Mouse (Mus musculus): ENCODE data around the gene Lmln. TPM values are rescaled to one million over a fixed set of nuclear protein-coding genes. Genes with fewer than 3 reads are reported as not detected.

The Lmln gene
- polyA plus RNA-seq, 1 experiment from 2014 or later: 4.5 TPM

DNA sequence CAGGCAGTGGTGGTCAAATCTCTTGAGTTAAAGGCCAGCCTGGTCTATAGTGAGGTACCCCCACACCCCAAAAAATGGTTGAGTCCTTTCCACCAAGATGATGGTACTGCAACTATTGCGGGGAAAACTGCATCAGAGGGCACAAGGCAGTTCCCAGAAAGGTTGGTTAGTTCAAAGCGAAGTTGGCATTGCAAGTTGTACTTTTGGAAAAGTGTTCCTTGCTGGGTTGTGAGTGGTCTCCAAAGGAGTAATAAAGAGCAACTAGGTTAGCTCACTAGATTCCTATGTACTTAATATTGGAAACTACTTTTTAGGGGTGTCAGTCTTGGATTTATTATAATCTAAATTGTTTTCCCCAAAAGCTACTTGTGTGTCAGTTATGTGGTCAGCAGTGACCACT is 1.4 kb upstream of the Lmln start:
- H3K36me3 ChIP-seq (replicated peaks): peaks cover 46% of the 10 kb centered on the region
- H3K9me3 ChIP-seq: no peaks in the 10 kb centered on the region
- no peak for DNase-seq (ENCODE audit: extremely low spot score, low spot score)
- H3K4me3 ChIP-seq: no peak overlapping the region
- 72% methylated on average over 2 of the region's 2 CpGs for WGBS
- H3K4me1 ChIP-seq: peaks cover 58% of the 10 kb centered on the region
- no peak overlapping the region for H3K27ac ChIP-seq
- no peaks in the 10 kb centered on the region for H3K27me3 ChIP-seq (ENCODE audit: poor library complexity, severe bottlenecking)

DNA sequence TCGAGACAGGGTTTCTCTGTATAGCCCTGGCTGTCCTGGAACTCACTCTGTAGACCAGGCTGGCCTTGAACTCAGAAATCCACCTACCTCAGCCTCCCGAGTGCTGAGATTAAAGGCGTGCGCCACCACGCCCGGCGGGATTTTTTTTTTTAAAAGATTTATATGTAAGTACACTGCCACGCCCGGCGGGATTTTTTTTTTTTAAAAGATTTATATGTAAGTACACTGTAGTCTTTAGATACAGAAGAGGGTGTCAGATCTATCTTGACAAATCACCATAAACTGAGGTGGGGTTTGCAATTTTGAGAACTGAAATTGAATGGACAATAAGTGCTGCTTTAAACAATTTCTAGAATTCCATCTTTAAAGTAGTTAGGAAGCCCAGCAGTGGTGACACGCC is 921 bp upstream of the Lmln start:
- H3K9me3 ChIP-seq: no peaks in the 10 kb centered on the region
- H3K36me3 ChIP-seq (replicated peaks): peaks cover 50% of the 10 kb centered on the region
- no peaks in the 10 kb centered on the region for H3K27me3 ChIP-seq (ENCODE audit: poor library complexity, severe bottlenecking)
- H3K4me3 ChIP-seq: peak overlapping the region; percentile 80; the same call in 1 of the 2 replicates
- WGBS: 48% methylated on average over 11 of the region's 11 CpGs
- no peak overlapping the region for H3K27ac ChIP-seq
- no peak for DNase-seq (ENCODE audit: extremely low spot score, low spot score)
- peaks cover 58% of the 10 kb centered on the region for H3K4me1 ChIP-seq

DNA sequence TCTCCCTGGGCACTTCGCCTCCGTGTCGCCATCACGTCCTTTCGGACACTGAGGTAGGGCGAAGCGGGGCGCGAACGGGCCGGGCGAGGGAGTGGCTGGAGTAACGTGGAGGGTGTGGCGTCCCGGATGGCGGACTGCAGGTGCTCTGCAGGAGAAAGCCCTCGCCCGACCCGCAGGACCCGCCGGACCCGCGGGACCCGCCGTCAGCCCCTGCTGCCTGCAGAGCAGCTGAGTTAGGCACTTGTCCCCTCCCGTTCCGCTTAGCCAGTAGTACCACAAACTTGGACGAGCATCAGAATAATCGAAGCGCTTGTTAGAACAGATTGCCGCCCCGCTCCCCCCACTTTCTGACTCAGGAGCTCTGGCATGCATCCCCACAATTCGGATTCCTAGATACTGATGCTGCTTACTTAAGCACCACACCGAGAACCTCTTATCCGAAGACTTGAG is 386 bp downstream of the Lmln start:
- H3K4me3 ChIP-seq: peak overlapping the region; percentile 80
- peaks cover 55% of the 10 kb centered on the region for H3K4me1 ChIP-seq
- H3K27ac ChIP-seq: peak overlapping the region; percentile 94
- no peaks in the 10 kb centered on the region for H3K27me3 ChIP-seq (ENCODE audit: poor library complexity, severe bottlenecking)
- no peak for DNase-seq (ENCODE audit: extremely low spot score, low spot score)
- H3K36me3 ChIP-seq (replicated peaks): peaks cover 60% of the 10 kb centered on the region
- no peaks in the 10 kb centered on the region for H3K9me3 ChIP-seq
- under 1% methylated on average over 35 of the region's 35 CpGs for WGBS

DNA sequence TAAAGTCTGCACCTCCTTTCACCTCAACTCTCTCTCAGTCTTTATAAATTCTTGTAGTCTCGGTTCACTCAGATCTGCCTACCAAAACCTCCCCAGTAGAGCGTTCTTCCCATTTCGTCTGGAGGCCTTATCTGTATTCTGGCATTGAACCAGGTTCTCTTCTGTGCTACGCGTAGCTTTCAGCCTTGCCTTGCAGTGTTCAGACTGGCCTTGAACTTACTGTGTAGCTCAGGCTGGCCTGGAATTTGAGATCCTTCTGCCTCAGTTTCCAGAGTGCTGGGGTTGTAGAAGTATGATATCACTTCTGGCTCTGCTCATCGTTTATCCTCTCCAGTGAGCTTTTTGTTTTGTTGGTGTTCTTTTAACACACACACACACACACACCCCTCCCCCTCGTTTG is 946 bp downstream of the Lmln start:
- WGBS: 35% methylated on average over 7 of the region's 7 CpGs
- peak; percentile 16 for DNase-seq (ENCODE audit: extremely low spot score, low spot score)
- Histone ChIP-seq H3K36me3 (replicated peaks) (peaks cover 60% of the 10 kb centered on the region), H3K9me3 (no peaks in the 10 kb centered on the region), H3K4me3 (peak overlapping the region; percentile 80), H3K27me3 (ENCODE audit: poor library complexity, severe bottlenecking) (no peaks in the 10 kb centered on the region), H3K4me1 (peaks cover 49% of the 10 kb centered on the region), H3K27ac (peak overlapping the region; percentile 94)

DNA sequence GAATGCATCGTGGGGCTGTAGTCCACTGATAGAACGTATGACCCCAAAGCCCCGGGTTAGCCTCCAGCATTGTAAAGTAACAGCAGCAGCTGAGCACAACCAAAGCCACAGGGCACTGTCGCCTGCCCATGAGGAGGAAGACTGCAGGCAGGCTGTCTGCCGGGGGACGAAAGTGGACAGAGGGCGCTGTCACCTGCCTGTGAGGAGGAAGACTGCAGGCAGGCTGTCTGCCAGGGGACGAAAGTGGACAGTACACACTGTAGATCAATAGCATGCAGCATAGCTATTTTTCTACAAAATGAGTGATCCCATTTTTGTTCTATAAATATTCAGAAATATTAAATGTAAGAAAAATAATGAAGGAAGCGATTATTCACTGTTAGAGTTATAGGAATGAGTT is 2.3 kb downstream of the Lmln start:
- H3K27ac ChIP-seq: no peak overlapping the region
- H3K4me3 ChIP-seq: no peak overlapping the region
- DNase-seq (ENCODE audit: extremely low spot score, low spot score): no peak
- H3K27me3 ChIP-seq (ENCODE audit: poor library complexity, severe bottlenecking): no peaks in the 10 kb centered on the region
- 78% methylated on average over 9 of the region's 9 CpGs for WGBS
- H3K9me3 ChIP-seq: no peaks in the 10 kb centered on the region
- H3K36me3 ChIP-seq (replicated peaks): peaks cover 60% of the 10 kb centered on the region
- H3K4me1 ChIP-seq: peaks cover 36% of the 10 kb centered on the region

DNA sequence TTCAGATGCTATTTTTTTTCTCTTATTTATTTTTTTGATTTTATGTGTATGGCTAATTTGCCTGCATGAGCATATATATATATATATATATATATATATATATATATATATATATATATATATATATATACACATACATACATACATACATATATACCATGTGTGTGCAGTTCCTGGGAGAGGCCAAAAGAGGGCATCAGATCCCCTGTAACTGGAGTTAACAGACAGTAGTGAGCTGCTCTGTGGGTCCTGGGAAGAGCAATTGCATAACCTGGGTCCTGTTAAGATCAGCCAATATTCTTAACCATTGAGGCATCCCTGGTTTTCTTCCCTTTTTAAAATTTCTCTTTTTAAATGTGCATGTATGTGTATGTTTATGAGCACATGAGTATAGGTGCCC is 8.6 kb downstream of the Lmln start:
- H3K27ac ChIP-seq: no peak overlapping the region
- no peak for DNase-seq (ENCODE audit: extremely low spot score, low spot score)
- no peak overlapping the region for H3K4me3 ChIP-seq
- no peaks in the 10 kb centered on the region for H3K9me3 ChIP-seq
- no peaks in the 10 kb centered on the region for H3K4me1 ChIP-seq
- H3K36me3 ChIP-seq (replicated peaks): peaks cover 95% of the 10 kb centered on the region
- H3K27me3 ChIP-seq (ENCODE audit: poor library complexity, severe bottlenecking): no peaks in the 10 kb centered on the region

DNA sequence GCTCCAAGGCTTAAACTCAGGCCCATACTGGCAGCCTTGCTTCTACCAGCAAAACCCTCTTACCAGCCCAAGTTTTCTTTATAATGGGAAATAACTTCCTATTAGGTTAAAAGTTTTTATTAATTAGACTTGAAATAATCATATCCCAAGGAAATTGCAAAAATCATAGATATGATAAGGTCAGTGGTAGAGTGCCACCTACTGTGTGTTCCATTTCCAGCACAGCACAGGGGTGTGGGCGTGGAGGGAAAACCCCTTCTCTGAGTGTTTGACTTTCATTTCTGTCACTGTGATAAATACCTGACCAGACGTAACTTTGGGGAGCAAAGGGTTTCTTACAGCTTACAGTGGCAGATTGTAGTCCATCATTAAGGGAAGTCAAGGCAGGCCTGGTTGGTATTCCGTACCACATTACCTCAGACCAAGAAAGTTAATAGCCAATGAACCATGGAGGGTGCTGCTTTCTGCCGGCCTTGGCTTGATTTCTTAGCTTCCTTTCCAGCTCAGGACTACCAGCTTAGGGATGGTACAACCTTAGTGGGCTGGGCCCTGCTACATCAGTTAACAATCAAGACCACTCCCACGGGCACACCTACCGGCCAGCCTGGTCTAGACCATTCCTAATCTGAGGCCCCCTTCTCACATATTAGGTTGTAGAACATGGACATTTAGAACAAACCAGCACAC is 10.7 kb downstream of the Lmln start:
- no peak overlapping the region for H3K4me3 ChIP-seq
- WGBS: 93% methylated on average over 6 of the region's 6 CpGs
- no peaks in the 10 kb centered on the region for H3K9me3 ChIP-seq
- H3K27me3 ChIP-seq (ENCODE audit: poor library complexity, severe bottlenecking): no peaks in the 10 kb centered on the region
- H3K36me3 ChIP-seq (replicated peaks): peaks cover 95% of the 10 kb centered on the region
- DNase-seq (ENCODE audit: extremely low spot score, low spot score): no peak
- H3K27ac ChIP-seq: no peak overlapping the region
- no peaks in the 10 kb centered on the region for H3K4me1 ChIP-seq

DNA sequence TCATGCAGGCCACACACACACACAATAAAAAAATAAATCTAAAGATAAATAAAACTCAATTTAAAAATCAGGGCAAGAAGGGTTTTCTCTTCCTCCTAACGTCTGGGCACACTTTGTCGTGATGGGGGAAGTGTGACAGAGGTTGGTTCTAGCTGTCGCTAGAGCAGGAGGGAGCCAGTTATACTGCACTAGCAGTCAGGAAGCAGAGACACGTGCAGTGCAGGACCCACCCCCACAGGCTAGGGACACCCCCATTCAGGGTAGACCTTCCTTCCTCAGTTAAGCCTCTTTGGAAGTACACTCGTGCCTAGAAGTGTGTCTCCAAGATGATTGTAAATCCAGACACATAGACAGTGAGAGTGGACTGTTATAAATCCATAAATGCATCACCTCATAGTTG is 12.6 kb downstream of the Lmln start:
- no peaks in the 10 kb centered on the region for H3K27me3 ChIP-seq (ENCODE audit: poor library complexity, severe bottlenecking)
- H3K27ac ChIP-seq: no peak overlapping the region
- no peak for DNase-seq (ENCODE audit: extremely low spot score, low spot score)
- H3K4me1 ChIP-seq: no peaks in the 10 kb centered on the region
- peaks cover 89% of the 10 kb centered on the region for H3K36me3 ChIP-seq (replicated peaks)
- WGBS: 91% methylated on average over 5 of the region's 5 CpGs
- H3K9me3 ChIP-seq: no peaks in the 10 kb centered on the region
- H3K4me3 ChIP-seq: no peak overlapping the region

DNA sequence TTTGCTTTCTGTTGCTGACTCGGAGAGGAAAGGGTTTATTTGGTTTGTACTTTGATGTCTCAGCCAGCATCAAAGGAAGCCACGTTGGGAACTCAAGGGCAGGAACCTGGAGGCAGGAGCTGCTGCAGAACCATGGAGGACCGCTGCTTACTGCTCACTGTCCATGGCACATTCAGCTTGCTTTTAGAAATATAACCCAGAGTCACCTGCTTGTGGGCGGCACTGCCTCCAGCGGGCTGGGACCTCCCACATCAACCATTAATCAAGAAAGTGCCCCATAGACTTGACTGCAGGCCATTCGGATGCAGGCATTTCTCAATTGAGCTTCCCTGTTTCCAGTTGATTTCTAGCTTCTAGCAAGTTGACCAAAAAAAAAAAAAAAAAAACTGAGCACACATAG is 13.8 kb downstream of the Lmln start:
- Histone ChIP-seq H3K9me3 (no peaks in the 10 kb centered on the region), H3K4me3 (no peak overlapping the region), H3K4me1 (no peaks in the 10 kb centered on the region), H3K27me3 (ENCODE audit: poor library complexity, severe bottlenecking) (no peaks in the 10 kb centered on the region), H3K27ac (no peak overlapping the region), H3K36me3 (replicated peaks) (peaks cover 83% of the 10 kb centered on the region)
- 89% methylated on average over 6 of the region's 6 CpGs for WGBS
- DNase-seq (ENCODE audit: extremely low spot score, low spot score): no peak

DNA sequence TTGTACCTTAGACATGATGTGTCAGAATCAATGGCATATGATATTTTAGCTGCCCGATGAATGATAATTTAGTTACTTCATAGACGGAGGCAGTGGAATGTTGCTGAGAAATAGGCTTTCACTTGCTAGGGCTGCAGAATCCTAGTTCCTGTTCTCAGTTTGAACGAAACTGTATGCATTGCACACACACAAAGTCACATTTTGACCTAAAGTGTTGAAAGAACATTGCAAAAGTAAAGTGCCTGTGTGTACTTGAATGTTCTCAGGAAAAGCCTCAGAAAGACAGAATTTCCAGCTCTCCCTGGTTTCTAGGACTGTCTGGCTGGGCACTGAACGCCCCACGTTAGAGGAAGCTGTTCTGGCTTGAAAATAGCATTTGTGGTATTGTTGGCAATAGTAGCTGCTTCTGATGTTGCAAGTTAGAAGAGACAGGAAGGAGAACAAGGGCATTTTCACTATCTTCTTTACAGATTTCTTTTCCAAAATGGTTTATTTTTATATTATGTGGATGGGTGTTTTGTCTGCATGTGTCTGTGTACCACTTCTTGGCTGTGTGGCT is 14.8 kb downstream of the Lmln start:
- DNase-seq (ENCODE audit: extremely low spot score, low spot score): no peak
- no peaks in the 10 kb centered on the region for H3K4me1 ChIP-seq
- H3K27me3 ChIP-seq (ENCODE audit: poor library complexity, severe bottlenecking): no peaks in the 10 kb centered on the region
- H3K4me3 ChIP-seq: no peak overlapping the region
- no peaks in the 10 kb centered on the region for H3K9me3 ChIP-seq
- H3K36me3 ChIP-seq (replicated peaks): peaks cover 85% of the 10 kb centered on the region
- 98% methylated on average over 5 of the region's 5 CpGs for WGBS
- H3K27ac ChIP-seq: no peak overlapping the region

DNA sequence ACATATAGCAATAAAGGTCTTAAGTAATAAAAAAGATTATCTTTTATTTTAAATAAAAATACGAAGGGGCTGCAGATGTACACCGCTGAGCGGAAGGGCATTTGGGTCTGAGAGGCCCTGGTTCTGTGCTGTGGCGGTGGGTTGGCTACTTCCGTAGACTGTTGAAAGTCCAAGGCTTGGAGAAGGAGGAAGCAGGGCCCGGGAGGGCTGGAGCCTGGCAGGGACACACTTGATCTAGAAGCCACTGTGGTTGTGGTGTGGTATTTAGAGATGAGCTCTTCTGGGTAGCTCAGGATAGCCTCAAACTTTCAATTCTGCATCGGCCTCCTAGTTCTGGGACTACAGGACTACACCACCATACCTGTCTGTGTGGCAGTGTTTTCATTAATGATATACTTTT is 17.7 kb downstream of the Lmln start:
- no peak for DNase-seq (ENCODE audit: extremely low spot score, low spot score)
- H3K9me3 ChIP-seq: no peaks in the 10 kb centered on the region
- no peaks in the 10 kb centered on the region for H3K4me1 ChIP-seq
- H3K27me3 ChIP-seq (ENCODE audit: poor library complexity, severe bottlenecking): no peaks in the 10 kb centered on the region
- H3K27ac ChIP-seq: no peak overlapping the region
- WGBS: 96% methylated on average over 7 of the region's 7 CpGs
- H3K4me3 ChIP-seq: no peak overlapping the region
- peaks cover 77% of the 10 kb centered on the region for H3K36me3 ChIP-seq (replicated peaks)

DNA sequence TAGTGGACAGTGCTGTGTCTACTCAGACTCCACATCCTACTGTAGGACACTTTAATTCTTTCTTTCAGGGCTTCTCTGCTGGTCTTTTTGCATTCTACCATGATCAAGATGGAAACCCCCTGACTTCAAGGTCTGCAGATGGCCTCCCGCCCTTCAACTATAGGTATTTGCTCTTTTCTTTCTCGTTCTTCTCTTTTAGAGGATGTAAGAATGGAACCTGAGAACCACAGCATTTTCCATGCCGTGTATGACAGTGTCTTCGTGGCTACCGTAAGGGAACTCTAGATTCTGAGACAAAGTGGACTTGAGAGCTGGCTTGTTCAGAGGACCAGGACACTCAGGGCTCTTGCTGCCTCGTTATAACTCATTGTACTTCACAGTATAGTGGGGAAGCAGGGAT is 20.6 kb downstream of the Lmln start:
- Histone ChIP-seq H3K27me3 (ENCODE audit: poor library complexity, severe bottlenecking) (no peaks in the 10 kb centered on the region), H3K4me3 (no peak overlapping the region), H3K27ac (no peak overlapping the region), H3K9me3 (no peaks in the 10 kb centered on the region), H3K36me3 (replicated peaks) (peaks cover 73% of the 10 kb centered on the region), H3K4me1 (no peaks in the 10 kb centered on the region)
- DNase-seq (ENCODE audit: extremely low spot score, low spot score): no peak
- 92% methylated on average over 6 of the region's 6 CpGs for WGBS

DNA sequence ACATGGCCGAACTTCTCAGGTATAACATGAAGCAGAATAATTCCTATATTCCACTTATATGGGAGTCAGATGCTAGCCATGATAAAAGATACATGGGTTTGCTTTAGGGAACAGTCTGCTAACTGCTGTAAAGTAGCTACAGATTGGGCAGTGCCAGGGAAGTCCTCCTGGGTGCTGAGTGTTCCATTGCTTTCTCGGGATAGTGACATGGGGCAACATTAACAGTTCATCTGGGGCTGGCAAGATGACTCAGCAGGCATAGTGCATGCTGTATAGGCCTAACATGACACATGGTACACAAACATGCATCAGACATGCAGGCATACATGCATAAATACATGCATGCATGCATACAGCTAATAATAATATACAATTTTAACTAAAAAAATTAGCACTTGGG is 21.7 kb downstream of the Lmln start:
- Histone ChIP-seq H3K36me3 (replicated peaks) (peaks cover 71% of the 10 kb centered on the region), H3K27me3 (ENCODE audit: poor library complexity, severe bottlenecking) (no peaks in the 10 kb centered on the region), H3K4me1 (no peaks in the 10 kb centered on the region), H3K4me3 (no peak overlapping the region), H3K9me3 (no peaks in the 10 kb centered on the region), H3K27ac (no peak overlapping the region)
- no peak for DNase-seq (ENCODE audit: extremely low spot score, low spot score)
- WGBS: 88% methylated on average over 2 of the region's 2 CpGs
